Mouse (Mus musculus) neural tube, embryonic 14.5 days (tissue): ENCODE measurements around the gene Wbp2. TPM values are rescaled to one million over a fixed set of nuclear protein-coding genes. Genes with fewer than 3 reads are reported as not detected.
"Not testable (repeated sequence)": the region's sequence is repeated elsewhere in the genome, so short reads cannot be mapped to it uniquely, and the experiment has no call there.

Experiments used
- ATAC-seq: fragments of 200-750 bp; cut with Nextera tagmentation; 2 replicates; pipeline ENCODE4 v1.8.0; 2017; ENCODE audit warnings: low read depth, mild to moderate bottlenecking, moderate TSS enrichment, moderate library complexity
- H3K27ac ChIP-seq: fragments of 300-500 bp; sonication (generic); 2 replicates; pipeline ENCODE4 v1.5.1; 2014; ENCODE audit warnings: low read depth, mild to moderate bottlenecking, control low read depth, low read length, moderate library complexity, mixed read lengths
- H3K27me3 ChIP-seq: fragments of 300-500 bp; sonication (generic); 2 replicates; pipeline ENCODE4 v1.6.1; 2014; ENCODE audit warnings: low read length; ENCODE audit not compliant: control insufficient read depth, insufficient read depth
- H3K36me3 ChIP-seq: fragments of 300-500 bp; sonication (generic); 2 replicates; pipeline ENCODE4 v1.6.1; 2014; ENCODE audit warnings: low read length, mixed read lengths; ENCODE audit not compliant: control insufficient read depth, insufficient read depth
- H3K4me1 ChIP-seq: fragments of 300-500 bp; sonication (generic); 2 replicates; pipeline ENCODE4 v1.6.1; 2014; ENCODE audit warnings: low read length; ENCODE audit not compliant: control insufficient read depth, insufficient read depth
- H3K4me2 ChIP-seq: fragments of 300-500 bp; sonication (generic); 2 replicates; pipeline ENCODE4 v1.6.1; 2014; ENCODE audit warnings: mild to moderate bottlenecking, low read depth, low read length, control low read depth
- H3K4me3 ChIP-seq: fragments of 300-500 bp; sonication (generic); 2 replicates; pipeline ENCODE4 v1.5.1; 2014; ENCODE audit warnings: low read depth, low read length, control low read depth, mixed read lengths
- H3K9ac ChIP-seq: fragments of 300-500 bp; sonication (generic); replicated peaks from 2 replicates; pipeline ENCODE4 v1.6.1; 2014; ENCODE audit warnings: low read depth, mild to moderate bottlenecking, control low read depth, low read length, mixed read lengths
- H3K9me3 ChIP-seq: fragments of 300-500 bp; sonication (generic); 2 replicates; pipeline ENCODE4 v1.6.1; 2016; ENCODE audit warnings: low read length; ENCODE audit not compliant: control insufficient read depth
- WGBS: fragments of 180-500 bp; shearing (Covaris S2); extraction: QIAGEN DNeasy Blood & Tissue Kit; methylation state at CpG from one replicate; pipeline ENCODE4 v1.1.7; 2014; 5-methylcytosine and 5-hydroxymethylcytosine counted together
- polyA plus RNA-seq: library from polyadenylated mRNA; unstranded; fragments of >200 nt; fragmentation: Nextera tagmentation; extraction: Ambion mirVana; gene quantifications from 2 replicates; pipeline ENCODE4 v1.2.1, GENCODE M21; 2014

The Wbp2 gene
- polyA plus RNA-seq, 1 experiment from 2014 or later, result 177 TPM

DNA sequence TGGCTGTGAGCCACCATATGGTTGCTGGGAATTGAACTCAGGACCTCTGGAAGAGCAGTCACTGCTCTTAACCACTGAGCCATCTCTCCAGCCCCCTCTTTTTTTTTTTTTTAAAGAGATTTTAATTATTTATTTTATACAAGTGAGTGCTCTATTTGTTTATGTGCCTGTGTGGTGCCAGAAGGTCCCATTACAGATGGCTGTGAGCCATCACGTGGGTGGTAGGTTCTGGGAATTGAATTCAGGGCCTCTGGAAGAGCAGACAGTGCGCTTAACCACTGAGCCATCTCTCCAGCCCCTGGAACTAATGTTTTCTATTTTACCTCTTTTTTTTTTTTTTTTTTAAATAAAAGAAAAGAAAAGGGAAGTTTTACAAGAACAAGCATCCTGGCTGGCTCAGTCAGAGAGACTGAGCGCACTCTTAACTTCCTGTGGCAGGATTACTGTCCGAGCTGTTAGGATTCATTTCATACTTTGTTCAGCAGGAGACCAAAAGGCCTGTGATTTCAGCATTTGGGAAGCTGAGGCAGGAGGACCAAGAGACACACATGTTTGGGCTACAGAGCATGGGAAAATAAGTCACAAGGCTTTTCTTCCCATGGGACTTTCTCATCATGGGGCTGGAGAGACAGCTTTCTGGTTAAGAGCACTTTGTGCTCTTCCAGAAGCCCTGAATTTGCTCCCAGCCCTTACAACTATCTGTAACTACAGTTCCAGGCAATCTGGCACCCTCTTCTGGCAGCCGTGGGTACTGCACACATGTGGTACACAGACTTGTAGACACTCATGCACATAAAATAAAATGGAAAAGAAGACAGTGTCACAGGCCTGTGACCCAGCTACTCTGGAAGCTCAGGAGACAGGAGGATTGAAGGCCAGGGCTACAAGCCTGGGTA, 9.7 kb upstream of the Wbp2 start:
- no peak for ATAC-seq

DNA sequence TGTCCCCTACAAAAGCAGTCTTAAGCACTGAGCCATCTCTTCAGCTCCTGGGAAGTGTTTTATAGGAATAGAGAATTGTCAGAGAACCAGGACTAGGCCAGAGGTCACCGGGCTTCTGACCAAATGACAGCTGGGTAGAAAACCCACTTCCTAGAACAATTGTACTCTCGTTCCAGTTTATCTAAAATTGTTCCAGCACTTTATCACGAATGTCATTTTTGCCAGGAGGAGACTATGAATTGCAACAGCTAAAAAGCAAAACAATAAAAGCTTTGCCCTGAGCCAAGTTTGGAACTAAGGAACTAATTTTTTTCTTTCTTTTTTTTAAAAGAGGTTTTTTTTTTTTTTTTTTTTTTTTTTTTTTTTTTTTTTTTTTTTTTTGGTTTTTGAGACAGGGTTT, 8.8 kb upstream of the Wbp2 start:
- H3K36me3 ChIP-seq, result no peaks in the 10 kb centered on the region
- H3K4me1 ChIP-seq, result no peaks in the 10 kb centered on the region
- no peak for ATAC-seq
- H3K9ac ChIP-seq, result no peak overlapping the region
- no peaks in the 10 kb centered on the region for H3K27me3 ChIP-seq
- no peak overlapping the region for H3K4me3 ChIP-seq
- WGBS, result 77% methylated on average over 3 of the region's 3 CpGs
- H3K27ac ChIP-seq, result no peak overlapping the region
- H3K4me2 ChIP-seq, result no peak overlapping the region
- no peaks in the 10 kb centered on the region for H3K9me3 ChIP-seq

More for the DNA sequence above, 9.7 kb upstream of the Wbp2 start:
- no peak overlapping the region for H3K9ac ChIP-seq
- 87% methylated on average over 5 of the region's 5 CpGs for WGBS
- no peaks in the 10 kb centered on the region for H3K27me3 ChIP-seq
- H3K9me3 ChIP-seq, result no peaks in the 10 kb centered on the region
- no peak overlapping the region for H3K4me2 ChIP-seq
- no peak overlapping the region for H3K4me3 ChIP-seq
- no peaks in the 10 kb centered on the region for H3K4me1 ChIP-seq
- H3K27ac ChIP-seq, result no peak overlapping the region
- no peaks in the 10 kb centered on the region for H3K36me3 ChIP-seq

DNA sequence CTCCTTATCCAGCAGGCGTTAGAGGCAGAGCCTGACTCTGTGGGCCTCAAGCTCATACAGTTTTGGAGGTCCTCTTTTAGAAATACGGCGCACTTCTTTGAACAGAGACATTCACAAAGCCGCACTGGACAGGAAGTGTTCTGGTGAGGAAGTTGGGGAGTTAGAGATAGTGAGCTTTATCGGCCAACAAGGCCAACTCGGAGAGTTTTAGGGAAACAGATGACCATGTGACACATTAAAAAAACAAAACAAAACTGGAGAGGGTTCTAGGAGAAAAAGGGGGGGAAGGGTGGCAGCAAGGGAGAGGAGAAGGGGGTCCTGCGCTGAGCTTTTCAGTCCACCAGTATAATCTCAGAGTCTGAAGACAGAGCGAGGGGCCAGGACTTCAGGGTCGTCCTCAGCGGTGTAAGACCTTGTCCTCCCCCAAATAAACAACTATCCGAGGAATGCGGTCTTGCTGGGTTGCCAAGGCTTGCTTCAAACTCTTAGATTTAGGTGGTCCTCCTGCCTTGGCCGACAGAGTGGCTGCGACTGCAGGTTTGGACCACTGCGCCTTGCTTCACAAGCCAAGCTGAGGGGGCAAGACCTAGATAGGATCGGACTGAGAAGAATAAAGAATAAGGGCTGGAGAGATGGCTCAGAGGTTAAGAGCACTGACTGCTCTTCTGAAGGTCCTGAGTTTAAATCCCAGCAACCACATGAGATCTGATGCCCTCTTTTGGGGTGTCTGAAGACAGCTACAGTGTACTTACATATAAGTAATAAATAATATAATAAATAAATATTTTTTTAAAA, 7.2 kb upstream of the Wbp2 start:
- no peak overlapping the region for H3K4me3 ChIP-seq
- no peaks in the 10 kb centered on the region for H3K36me3 ChIP-seq
- H3K27me3 ChIP-seq, result no peaks in the 10 kb centered on the region
- ATAC-seq, result no peak
- no peak overlapping the region for H3K27ac ChIP-seq
- no peaks in the 10 kb centered on the region for H3K9me3 ChIP-seq
- no peak overlapping the region for H3K9ac ChIP-seq
- WGBS, result 71% methylated on average over 16 of the region's 16 CpGs
- H3K4me2 ChIP-seq, result no peak overlapping the region
- no peaks in the 10 kb centered on the region for H3K4me1 ChIP-seq

DNA sequence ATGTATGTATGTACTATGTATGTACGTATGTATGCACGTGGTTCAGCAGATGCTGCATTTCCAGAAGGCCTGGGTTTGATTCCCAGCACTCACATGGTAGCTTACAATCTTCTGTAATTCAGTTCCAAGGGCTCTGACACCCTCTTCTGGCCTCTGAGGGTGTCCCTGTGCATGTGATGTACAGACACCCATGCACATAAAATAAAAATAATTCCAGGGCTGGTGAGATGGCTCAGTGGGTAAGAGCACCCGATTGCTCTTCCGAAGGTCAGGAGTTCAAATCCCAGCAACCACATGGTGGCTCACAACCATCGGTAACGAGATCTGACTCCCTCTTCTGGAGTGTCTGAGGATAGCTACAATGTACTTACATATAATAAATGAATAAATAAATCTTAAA, 6.2 kb upstream of the Wbp2 start:
- ATAC-seq, H3K9ac ChIP-seq, H3K36me3 ChIP-seq, H3K4me2 ChIP-seq, H3K4me1 ChIP-seq, H3K27me3 ChIP-seq, H3K9me3 ChIP-seq, H3K27ac ChIP-seq, H3K4me3 ChIP-seq: not testable (repeated sequence)
- 89% methylated on average over 6 of the region's 6 CpGs for WGBS

DNA sequence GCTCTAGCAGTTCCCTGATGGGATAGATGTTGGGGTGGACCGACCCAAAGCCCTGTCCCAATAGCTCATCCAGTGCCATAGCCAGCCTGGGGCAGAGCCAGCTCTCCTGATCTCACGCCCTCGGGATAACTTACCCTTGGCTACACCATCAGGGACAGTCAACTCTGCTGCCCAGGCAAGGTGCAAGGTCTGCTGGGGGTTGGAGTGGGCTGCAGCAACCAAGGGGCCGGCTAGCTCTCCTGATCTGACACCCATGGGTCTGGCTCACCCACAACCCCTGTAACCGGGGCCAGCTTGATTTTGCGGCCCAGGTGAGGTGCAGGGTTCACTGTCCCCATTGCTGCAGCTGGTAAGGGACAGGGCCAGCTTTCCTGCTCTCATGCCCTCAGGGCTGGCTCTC, 4.8 kb upstream of the Wbp2 start:
- WGBS, result 85% methylated on average over 6 of the region's 6 CpGs
- Histone ChIP-seq H3K27ac (no peak overlapping the region), H3K4me2 (no peak overlapping the region), H3K4me1 (no peaks in the 10 kb centered on the region), H3K9ac (no peak overlapping the region), H3K27me3 (no peaks in the 10 kb centered on the region), H3K4me3 (no peak overlapping the region), H3K36me3 (no peaks in the 10 kb centered on the region), H3K9me3 (no peaks in the 10 kb centered on the region)
- no peak for ATAC-seq

DNA sequence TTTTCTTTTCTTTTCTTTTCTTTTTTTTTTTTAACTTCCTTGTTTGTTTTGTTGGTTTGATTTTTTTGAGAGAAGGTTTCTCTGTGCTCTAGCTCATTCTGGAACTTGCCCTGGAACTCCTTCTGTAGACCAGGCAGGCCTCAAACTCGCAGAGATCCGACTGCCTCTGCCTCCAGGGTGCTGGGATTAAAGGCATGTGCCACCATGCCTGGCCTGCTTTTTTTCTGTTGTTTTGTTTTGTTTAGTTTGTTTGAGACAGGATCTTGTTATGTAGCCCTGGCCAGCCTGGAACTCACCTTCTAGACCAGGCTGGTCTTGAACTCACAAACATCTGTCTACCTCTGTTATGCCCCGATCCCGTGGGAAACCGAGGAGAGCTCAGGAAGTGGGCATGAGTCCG, 2.8 kb upstream of the Wbp2 start:
- Histone ChIP-seq H3K9me3 (no peaks in the 10 kb centered on the region), H3K27ac (no peak overlapping the region), H3K4me1 (peaks cover 8% of the 10 kb centered on the region), H3K36me3 (no peaks in the 10 kb centered on the region), H3K9ac (no peak overlapping the region), H3K27me3 (no peaks in the 10 kb centered on the region), H3K4me2 (no peak overlapping the region), H3K4me3 (no peak overlapping the region)
- no peak for ATAC-seq
- WGBS, result 90% methylated on average over 6 of the region's 6 CpGs

DNA sequence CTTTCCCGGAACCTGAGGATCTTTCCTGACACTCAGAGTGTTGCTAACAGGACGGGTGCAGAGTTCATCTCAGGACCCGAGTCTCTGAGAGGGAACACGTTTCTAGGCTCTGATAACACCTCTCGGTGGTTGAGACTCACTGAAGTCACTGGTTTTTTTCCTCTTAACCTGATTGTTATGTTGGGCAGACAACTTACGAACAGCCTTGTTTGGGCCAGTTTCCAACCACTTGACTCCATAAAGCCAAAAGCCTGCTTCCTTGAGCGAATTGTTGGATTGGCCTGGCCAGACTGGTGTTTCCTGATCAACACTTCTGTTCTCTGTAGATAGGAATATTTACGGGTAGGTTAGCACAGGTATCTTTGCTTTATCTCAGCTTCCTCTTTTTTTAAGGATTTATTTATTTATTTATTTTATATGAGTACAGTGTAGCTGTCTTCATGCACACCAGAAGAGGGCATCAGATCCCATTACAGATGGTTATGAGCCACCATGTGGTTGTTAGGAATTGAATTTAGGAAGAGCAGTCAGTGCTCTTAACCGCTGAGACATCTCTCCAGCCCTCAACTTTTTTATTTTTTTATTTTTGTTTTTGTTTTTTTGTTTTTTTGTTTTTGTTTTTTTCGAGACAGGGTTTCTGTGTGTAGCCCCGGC, 2.1 kb upstream of the Wbp2 start:
- Histone ChIP-seq H3K9me3 (no peaks in the 10 kb centered on the region), H3K36me3 (0 out of 2 replicates have a peak, but pooled peaks cover 1% of the 10 kb centered on the region), H3K27ac (no peak overlapping the region), H3K27me3 (no peaks in the 10 kb centered on the region), H3K4me2 (no peak overlapping the region), H3K4me3 (no peak overlapping the region), H3K4me1 (peaks cover 8% of the 10 kb centered on the region), H3K9ac (no peak overlapping the region)
- ATAC-seq, result no peak
- 89% methylated on average over 11 of the region's 11 CpGs for WGBS

DNA sequence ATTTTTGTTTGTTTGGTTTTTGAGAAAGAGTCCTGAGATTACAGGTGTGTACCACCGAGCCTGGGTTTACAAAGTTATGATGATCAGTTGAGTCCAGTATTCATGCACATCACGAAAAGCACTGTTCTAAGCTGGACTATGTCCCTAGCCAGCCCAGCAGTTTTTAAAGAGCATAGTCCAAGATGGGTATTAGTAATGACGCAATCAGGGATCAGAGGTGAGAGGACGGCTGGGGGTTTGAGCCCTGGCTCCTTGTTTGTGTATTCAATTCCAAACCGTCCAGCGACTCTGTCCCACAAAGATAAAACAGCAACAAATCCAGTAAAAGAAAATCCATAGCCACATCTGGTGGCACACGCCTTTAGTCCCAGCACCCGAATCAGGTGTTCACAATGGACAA, 1.4 kb upstream of the Wbp2 start:
- H3K27me3 ChIP-seq, result no peaks in the 10 kb centered on the region
- no peak for ATAC-seq
- 88% methylated on average over 8 of the region's 8 CpGs for WGBS
- no peak overlapping the region for H3K4me3 ChIP-seq
- no peak overlapping the region; the same call in 1 of the 2 replicates for H3K4me2 ChIP-seq
- H3K36me3 ChIP-seq, result peaks cover 8% of the 10 kb centered on the region
- H3K9me3 ChIP-seq, result no peaks in the 10 kb centered on the region
- no peak overlapping the region for H3K9ac ChIP-seq
- no peak overlapping the region for H3K27ac ChIP-seq
- peaks cover 8% of the 10 kb centered on the region for H3K4me1 ChIP-seq
